Mouse (Mus musculus) liver, postnatal 0 days (tissue): Measurements from ENCODE around the gene Slc16a12. TPM values are rescaled to one million over a fixed set of nuclear protein-coding genes. Genes with fewer than 3 reads are reported as not detected.

ENCODE experiments used
- ATAC-seq: fragments of 200-750 bp; cut with Nextera tagmentation; 2 replicates; pipeline ENCODE4 v1.8.0; 2017; ENCODE audit warnings: mild to moderate bottlenecking, moderate library complexity
- DNase-seq: peaks from one replicate; pipeline ENCODE4 v3.0.0-alpha.2; 2016
- H3K27ac ChIP-seq: fragments of 300-500 bp; sonication (generic); 2 replicates; pipeline ENCODE4 v1.5.1; 2014; ENCODE audit warnings: antibody characterized with exemption, moderate library complexity, mild to moderate bottlenecking, low read depth
- H3K27me3 ChIP-seq: fragments of 300-500 bp; sonication (generic); 2 replicates; pipeline ENCODE4 v1.6.1; 2014; ENCODE audit warnings: low read length, control low read depth, mixed read lengths; ENCODE audit not compliant: insufficient read depth
- H3K36me3 ChIP-seq: fragments of 300-500 bp; sonication (generic); replicated peaks from 2 replicates; pipeline ENCODE4 v1.6.1; 2014; ENCODE audit warnings: mild to moderate bottlenecking, control low read depth, low read length, moderate library complexity, mixed read lengths; ENCODE audit not compliant: insufficient read depth
- H3K4me1 ChIP-seq: fragments of 300-500 bp; sonication (generic); 2 replicates; pipeline ENCODE4 v1.6.1; 2014; ENCODE audit warnings: antibody characterized with exemption, mild to moderate bottlenecking, control low read depth; ENCODE audit not compliant: insufficient read depth
- H3K4me2 ChIP-seq: fragments of 300-500 bp; sonication (generic); 2 replicates; pipeline ENCODE4 v1.6.1; 2014; ENCODE audit warnings: low read depth, mild to moderate bottlenecking, low read length, moderate library complexity, mixed read lengths
- H3K4me3 ChIP-seq: fragments of 300-500 bp; sonication (generic); 2 replicates; pipeline ENCODE4 v1.5.1; 2014; ENCODE audit warnings: low read depth, low read length
- H3K9ac ChIP-seq: fragments of 300-500 bp; sonication (generic); replicated peaks from 2 replicates; pipeline ENCODE4 v1.6.1; 2014; ENCODE audit warnings: mild to moderate bottlenecking, moderate library complexity
- H3K9me3 ChIP-seq: fragments of 300-500 bp; sonication (generic); 2 replicates; pipeline ENCODE4 v1.6.1; 2016; ENCODE audit warnings: mild to moderate bottlenecking, control low read depth, low read length, mixed read lengths
- CTCF ChIP-seq: sonication (generic); IDR thresholded peaks from 2 replicates; pipeline ENCODE4 v1.5.1; 2016; ENCODE audit warnings: antibody characterized with exemption, low read depth
- EP300 ChIP-seq: IDR thresholded peaks from 2 replicates; pipeline ENCODE4 v1.6.1; 2016; ENCODE audit warnings: antibody characterized with exemption, low read depth, mild to moderate bottlenecking
- WGBS: fragments of 180-500 bp; shearing (Covaris S2); extraction: QIAGEN DNeasy Blood & Tissue Kit; methylation state at CpG from one replicate; pipeline ENCODE4 v1.1.7; 2014; ENCODE audit not compliant: insufficient replicate concordance; 5-methylcytosine and 5-hydroxymethylcytosine counted together
- polyA plus RNA-seq: library from polyadenylated mRNA; unstranded; fragments of >200 nt; fragmentation: Nextera tagmentation; extraction: Ambion mirVana; gene quantifications from 2 replicates; pipeline ENCODE4 v1.2.1, GENCODE M21; 2015

Gene Slc16a12
- polyA plus RNA-seq, 1 experiment from 2014 or later, result 22.6 TPM

DNA sequence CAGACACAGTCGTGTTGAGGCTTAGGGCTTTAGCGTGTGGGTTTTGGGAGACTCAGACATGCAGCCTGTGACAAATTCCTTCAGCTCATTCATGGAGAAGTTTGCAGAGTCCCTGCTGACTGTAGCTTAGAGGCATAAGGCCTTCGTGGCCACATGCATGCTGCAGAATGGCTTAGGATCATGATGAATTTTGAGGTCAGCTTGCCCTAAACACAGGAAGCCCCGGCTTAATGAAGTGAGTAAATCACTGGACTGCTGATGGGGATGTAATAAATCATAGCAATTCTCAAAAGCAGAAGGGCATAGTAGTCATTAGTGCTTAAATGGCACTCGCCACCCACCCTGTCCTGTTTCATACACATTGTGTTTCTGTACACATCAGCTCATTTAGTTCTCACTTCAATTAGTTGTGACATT is 32.8 kb downstream of the Slc16a12 start:
- Histone ChIP-seq H3K4me2 (no peak overlapping the region), H3K4me3 (no peak overlapping the region), H3K9ac (no peak overlapping the region), H3K27ac (no peak overlapping the region), H3K36me3 (no peaks in the 10 kb centered on the region), H3K9me3 (no peaks in the 10 kb centered on the region), H3K27me3 (no peaks in the 10 kb centered on the region), H3K4me1 (peaks cover 13% of the 10 kb centered on the region)
- WGBS, result 49% methylated on average over 5 of the region's 5 CpGs
- no peak for ATAC-seq
- TF ChIP-seq EP300 (no peak), CTCF (no peak)
- DNase-seq, result no peak

DNA sequence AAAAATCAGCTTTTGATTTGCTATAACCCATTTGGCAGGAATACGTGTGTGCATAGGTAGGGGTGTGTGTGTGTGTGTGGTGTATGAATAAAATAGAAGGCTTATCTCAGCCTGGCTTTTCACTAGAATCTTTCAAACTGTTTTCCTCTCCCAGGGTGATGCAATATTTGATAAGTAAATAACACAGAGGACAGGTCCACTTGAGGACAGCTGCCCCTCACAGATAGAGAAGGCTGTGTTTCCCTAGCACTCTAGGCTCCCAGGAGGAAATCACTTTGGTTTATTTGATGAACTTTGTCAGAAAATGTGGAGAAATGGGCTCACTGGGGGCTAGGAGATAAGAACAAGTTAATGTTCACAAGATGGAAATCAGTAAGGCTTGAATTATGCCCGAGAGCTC is 35.0 kb downstream of the Slc16a12 start:
- Histone ChIP-seq H3K9ac (no peak overlapping the region), H3K4me1 (peaks cover 8% of the 10 kb centered on the region), H3K27me3 (no peaks in the 10 kb centered on the region), H3K4me3 (no peak overlapping the region), H3K36me3 (no peaks in the 10 kb centered on the region), H3K27ac (peak overlapping the region; percentile 82), H3K4me2 (no peak overlapping the region), H3K9me3 (no peaks in the 10 kb centered on the region)
- WGBS, result 38% methylated on average over 2 of the region's 2 CpGs
- DNase-seq (no peak), ATAC-seq (peak; percentile 92)
- TF ChIP-seq CTCF (no peak), EP300 (peak; percentile 59; the same call in 1 of the 2 replicates)

DNA sequence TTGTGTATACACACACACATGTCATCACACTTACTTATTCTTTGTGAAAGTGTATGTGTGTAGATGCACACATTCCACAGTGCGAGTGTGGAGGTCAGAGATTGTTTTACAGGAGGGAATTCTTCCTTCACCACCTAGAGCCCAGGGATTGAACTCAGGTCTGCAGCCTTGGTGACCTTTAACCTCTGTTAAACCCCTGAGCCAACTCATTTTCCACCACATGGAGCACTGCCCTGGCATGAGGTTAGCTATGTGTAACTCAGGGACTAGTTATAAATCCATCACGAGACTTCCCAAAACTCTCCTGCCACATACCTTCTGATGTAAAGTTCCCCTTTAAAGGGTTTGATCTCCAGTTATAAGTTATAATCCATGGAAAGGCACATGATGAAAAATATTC is 38.9 kb downstream of the Slc16a12 start:
- no peak overlapping the region for H3K4me2 ChIP-seq
- no peaks in the 10 kb centered on the region for H3K9me3 ChIP-seq
- DNase-seq (no peak), ATAC-seq (no peak)
- no peak overlapping the region for H3K9ac ChIP-seq
- no peak overlapping the region for H3K27ac ChIP-seq
- no peaks in the 10 kb centered on the region for H3K36me3 ChIP-seq
- H3K27me3 ChIP-seq, result no peaks in the 10 kb centered on the region
- TF ChIP-seq EP300 (no peak), CTCF (no peak)
- WGBS, result 66% methylated on average over 2 of the region's 2 CpGs
- peaks cover 4% of the 10 kb centered on the region; the same call in 1 of the 2 replicates for H3K4me1 ChIP-seq
- no peak overlapping the region for H3K4me3 ChIP-seq

DNA sequence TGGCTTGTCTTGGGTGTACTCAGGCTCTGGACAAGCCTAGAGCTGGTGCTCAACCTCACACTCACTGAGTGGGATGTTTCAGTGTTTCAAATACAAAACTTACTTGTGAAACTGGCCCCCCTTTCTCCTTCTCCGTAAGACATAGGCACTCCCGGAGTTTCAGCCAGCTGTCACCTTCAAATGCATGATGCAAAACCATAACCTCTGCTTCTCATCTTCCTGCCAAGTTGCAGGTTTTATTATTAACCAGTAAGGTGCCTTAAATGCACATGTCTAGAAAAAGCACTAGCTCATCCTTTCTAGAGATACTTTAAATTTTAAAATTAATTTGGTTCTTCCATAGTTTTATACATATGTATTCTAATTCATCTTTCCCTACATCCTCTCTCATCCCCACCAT is 39.5 kb downstream of the Slc16a12 start:
- ATAC-seq (no peak), DNase-seq (no peak)
- TF ChIP-seq EP300 (no peak), CTCF (no peak)
- Histone ChIP-seq H3K27me3 (no peaks in the 10 kb centered on the region), H3K4me3 (no peak overlapping the region), H3K4me2 (no peak overlapping the region), H3K9ac (no peak overlapping the region), H3K27ac (no peak overlapping the region), H3K9me3 (no peaks in the 10 kb centered on the region), H3K4me1 (peaks cover 3% of the 10 kb centered on the region; the same call in 1 of the 2 replicates), H3K36me3 (no peaks in the 10 kb centered on the region)
- WGBS, result 43% methylated on average over 2 of the region's 2 CpGs

DNA sequence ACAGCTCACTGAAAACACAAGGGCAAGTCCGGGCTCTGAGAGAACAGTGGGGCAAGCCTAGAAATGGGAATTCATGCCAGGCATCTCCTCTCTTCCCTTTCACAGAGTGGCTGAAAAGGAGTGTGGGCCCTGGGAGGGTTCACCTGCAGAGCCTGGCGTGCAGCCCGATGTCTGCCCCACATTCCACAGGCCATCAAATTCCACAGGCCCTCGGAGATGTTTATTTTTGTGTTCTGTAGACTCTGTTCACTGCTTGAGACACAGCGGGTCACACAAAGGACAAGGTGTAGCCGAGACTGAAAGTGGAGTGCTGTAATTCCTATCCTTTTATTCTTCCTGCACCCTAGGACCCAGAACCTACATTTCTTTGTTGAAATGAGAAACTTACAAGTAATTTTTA is 40.8 kb downstream of the Slc16a12 start:
- Histone ChIP-seq H3K4me1 (no peaks in the 10 kb centered on the region; the same call in 1 of the 2 replicates), H3K4me3 (no peak overlapping the region), H3K27ac (no peak overlapping the region), H3K9ac (no peak overlapping the region), H3K27me3 (no peaks in the 10 kb centered on the region), H3K4me2 (no peak overlapping the region), H3K36me3 (no peaks in the 10 kb centered on the region), H3K9me3 (no peaks in the 10 kb centered on the region)
- ATAC-seq (no peak), DNase-seq (no peak)
- WGBS, result 54% methylated on average over 6 of the region's 6 CpGs
- TF ChIP-seq CTCF (no peak), EP300 (no peak)

DNA sequence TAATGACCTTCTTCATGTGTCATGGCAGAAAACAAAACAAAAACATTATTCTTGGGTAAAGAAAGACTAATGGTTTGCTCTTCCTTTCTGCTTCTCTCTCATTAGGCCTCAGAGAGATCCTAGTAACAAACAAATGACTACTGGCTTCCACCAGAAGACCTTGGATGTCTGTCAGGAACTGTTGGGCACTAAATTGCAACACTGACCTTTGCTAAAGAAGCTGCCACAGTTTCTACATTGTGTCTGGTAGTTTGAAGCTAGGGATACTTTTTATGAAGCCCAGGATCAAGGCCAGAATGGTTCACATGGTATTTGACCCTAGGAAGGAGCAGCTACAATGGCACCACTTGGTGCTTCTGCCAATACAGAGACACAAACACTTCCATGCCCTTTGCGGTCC is 41.9 kb downstream of the Slc16a12 start:
- DNase-seq (no peak), ATAC-seq (no peak)
- Histone ChIP-seq H3K4me1 (no peaks in the 10 kb centered on the region; the same call in 1 of the 2 replicates), H3K36me3 (no peaks in the 10 kb centered on the region), H3K27me3 (no peaks in the 10 kb centered on the region), H3K27ac (no peak overlapping the region), H3K4me3 (no peak overlapping the region), H3K9ac (no peak overlapping the region), H3K9me3 (no peaks in the 10 kb centered on the region), H3K4me2 (no peak overlapping the region)
- no peak for TF ChIP-seq CTCF
- no peak for TF ChIP-seq EP300
- 94% methylated on average over 1 of the region's 1 CpGs for WGBS

DNA sequence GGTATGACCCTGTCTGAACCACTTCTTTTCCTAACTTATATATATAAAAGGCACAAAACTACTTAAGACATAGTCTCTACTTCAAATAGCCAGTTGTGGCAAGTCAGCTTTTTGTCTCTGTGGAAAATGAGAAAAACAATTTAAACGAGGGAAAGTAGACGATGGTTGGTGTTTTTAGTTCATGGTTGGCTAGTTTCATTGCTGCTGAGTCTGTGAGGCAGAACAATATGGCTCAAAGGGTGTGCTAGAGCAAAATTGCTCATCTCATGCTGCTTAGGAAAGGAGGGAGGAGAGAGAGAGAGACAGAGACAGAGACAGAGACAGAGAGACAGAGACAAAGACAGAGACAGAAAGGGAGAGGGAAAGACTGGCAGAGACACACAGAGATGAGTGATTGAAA is 47.8 kb downstream of the Slc16a12 start:
- Histone ChIP-seq H3K27ac (no peak overlapping the region), H3K4me1 (peaks cover 17% of the 10 kb centered on the region; the same call in 1 of the 2 replicates), H3K36me3 (no peaks in the 10 kb centered on the region), H3K4me2 (no peak overlapping the region), H3K9ac (no peak overlapping the region), H3K27me3 (no peaks in the 10 kb centered on the region), H3K4me3 (no peak overlapping the region), H3K9me3 (no peaks in the 10 kb centered on the region)
- 62% methylated on average over 2 of the region's 2 CpGs for WGBS
- DNase-seq (no peak), ATAC-seq (no peak)
- no peak for TF ChIP-seq EP300
- TF ChIP-seq CTCF, result no peak
